Comparison of ENCODE assay signal across 15 mouse cellular contexts in genomic region chr6:89258140-89258539, GRCm38 (mm10).
A peak's percentile ranks its signal among the peaks of the same experiment; 100 is the strongest.
DNase-seq lines count a peak whose midpoint lies in the region; ATAC-seq and TF ChIP-seq lines count a peak whose summit lies in the region.
"Had no signal": no experiment of that assay in that cellular context is flagged by ENCODE, and none has a peak within 500 bp of the region (broad histone marks: within the 10 kb centered on the region; RNA-seq: fewer than 3 reads in every experiment).

No protein-coding gene starts in this region.

- H3K27me3 ChIP-seq in liver, postnatal 0 days (ENCODE audit: insufficient read depth, low read length): no peaks in the 10 kb centered on the region
- no peaks in the 10 kb centered on the region for H3K27me3 ChIP-seq in forebrain, embryonic 10.5 days (ENCODE audit: poor library complexity, severe bottlenecking)
- H3K27me3 ChIP-seq: embryonic facial prominence, embryonic 15.5 days; neural tube, embryonic 13.5 days had no signal

- no peaks in the 10 kb centered on the region for H3K36me3 ChIP-seq in liver, postnatal 0 days (replicated peaks; ENCODE audit: insufficient read depth, low read length)
- no peaks in the 10 kb centered on the region for H3K36me3 ChIP-seq in forebrain, embryonic 10.5 days (replicated peaks)
- H3K36me3 ChIP-seq: embryonic facial prominence, embryonic 15.5 days; midbrain, embryonic 10.5 days; neural tube, embryonic 13.5 days had no signal

- peak; percentile 95 for DNase-seq in heart, adult 11 months
- DNase-seq in heart, postnatal 4 days: no peak
- peak; percentile 18 to 21 for DNase-seq in spleen, adult 18-20 months
- DNase-seq in spleen, postnatal 14 days (ENCODE audit: low spot score in 2 of 2): no peak
- DNase-seq in liver, postnatal 0 days: no peak
- DNase-seq in forebrain, embryonic 10.5 days (ENCODE audit: extremely low spot score, low spot score): no peak
- DNase-seq in ovary, postnatal 36 days (ENCODE audit: low spot score): no peak
- DNase-seq: adrenal gland, adult 8-10 months; right cerebral cortex, postnatal 14 days had no signal

- TF ChIP-seq EP300 in liver, postnatal 0 days (IDR thresholded peaks at IDR 0.05; ENCODE audit: low read depth): no peak

- no peak overlapping the region for H3K27ac ChIP-seq in liver, postnatal 0 days (ENCODE audit: low read depth)
- no peak overlapping the region for H3K27ac ChIP-seq in forebrain, embryonic 10.5 days
- H3K27ac ChIP-seq: embryonic facial prominence, embryonic 15.5 days; hindbrain, postnatal 0 days; kidney, postnatal 0 days; midbrain, embryonic 10.5 days; neural tube, embryonic 13.5 days had no signal

- no peaks in the 10 kb centered on the region for H3K9me3 ChIP-seq in liver, postnatal 0 days (ENCODE audit: low read length)
- no peaks in the 10 kb centered on the region for H3K9me3 ChIP-seq in forebrain, embryonic 10.5 days
- H3K9me3 ChIP-seq: embryonic facial prominence, embryonic 15.5 days; midbrain, embryonic 10.5 days; neural tube, embryonic 13.5 days had no signal

- TF ChIP-seq CTCF in liver, postnatal 0 days (IDR thresholded peaks at IDR 0.05; ENCODE audit: low read depth): no peak

- 38% methylated on average over 4 of the region's 4 CpGs for WGBS in liver, postnatal 0 days (ENCODE audit: insufficient replicate concordance)
- 80% methylated on average over 4 of the region's 4 CpGs for WGBS in forebrain, embryonic 10.5 days

- ATAC-seq in liver, postnatal 0 days: peak; percentile 31; the same call in 1 of the 2 replicates
- no peak for ATAC-seq in erythroid progenitor cell, adult 5-6 weeks (replicated peaks; ENCODE audit: low FRiP score, poor library complexity, severe bottlenecking)
- ATAC-seq: hindbrain, postnatal 0 days had no signal

- H3K4me2 ChIP-seq in liver, postnatal 0 days (ENCODE audit: low read depth, low read length): no peak overlapping the region
- H3K4me2 ChIP-seq: embryonic facial prominence, embryonic 15.5 days; neural tube, embryonic 13.5 days had no signal

- H3K4me1 ChIP-seq in liver, postnatal 0 days (ENCODE audit: insufficient read depth): no peaks in the 10 kb centered on the region; the same call in 1 of the 2 replicates
- H3K4me1 ChIP-seq in forebrain, embryonic 10.5 days: 0 out of 2 replicates have a peak, but pooled peaks cover 3% of the 10 kb centered on the region
- H3K4me1 ChIP-seq: embryonic facial prominence, embryonic 15.5 days had no signal

- H3K4me3 ChIP-seq in liver, postnatal 0 days (ENCODE audit: low read depth, low read length): no peak overlapping the region
- no peak overlapping the region for H3K4me3 ChIP-seq in forebrain, embryonic 10.5 days
- H3K4me3 ChIP-seq: embryonic facial prominence, embryonic 15.5 days; midbrain, embryonic 10.5 days; neural tube, embryonic 13.5 days had no signal

- no peak overlapping the region for H3K9ac ChIP-seq in liver, postnatal 0 days (replicated peaks)
- H3K9ac ChIP-seq: embryonic facial prominence, embryonic 15.5 days; neural tube, embryonic 13.5 days had no signal

Comparison
In these comparisons a context has a peak if more than half of its experiments do, and no peak if none do; other contexts are left out.
1. DNase-seq: peak in heart, adult 11 months (single experiment) and spleen, adult 18-20 months (2 of 2); none in heart, postnatal 4 days (single experiment), spleen, postnatal 14 days (0 of 2), liver, postnatal 0 days (single experiment), forebrain, embryonic 10.5 days (single experiment) and ovary, postnatal 36 days (single experiment).